Mouse (Mus musculus): ENCODE measurements at regions not wholly inside any gene's neighbourhood (a gene's known extent, or its start where the extent isn't known, plus 50 kb on each side); places are given as distances from the start of the nearest gene placed in this dataset.
"Not testable (repeated sequence)": the region's sequence is repeated elsewhere in the genome, so short reads cannot be mapped to it uniquely, and the experiment has no call there.

DNA sequence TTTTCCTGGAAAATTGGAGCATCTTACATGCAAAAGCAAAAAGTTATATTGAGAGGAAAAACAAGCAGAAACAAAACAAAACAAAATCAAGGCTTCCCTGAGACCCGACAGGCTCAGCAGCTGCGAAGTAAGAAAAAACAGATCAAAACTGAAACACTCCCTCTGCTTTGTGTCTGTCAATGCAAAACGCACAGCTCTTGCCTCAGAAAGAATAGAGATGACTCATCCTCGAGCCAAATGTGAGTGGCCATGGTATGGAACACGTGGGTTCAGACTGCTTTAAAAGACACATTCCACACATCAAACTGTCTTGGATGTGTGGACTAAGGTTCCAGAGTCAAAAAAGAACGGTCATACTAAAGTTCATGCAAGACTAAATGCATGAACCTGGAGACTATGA, 163.3 kb upstream of the Fer start:
- DNase-seq (ENCODE audit: low read depth, low spot score): no peak

DNA sequence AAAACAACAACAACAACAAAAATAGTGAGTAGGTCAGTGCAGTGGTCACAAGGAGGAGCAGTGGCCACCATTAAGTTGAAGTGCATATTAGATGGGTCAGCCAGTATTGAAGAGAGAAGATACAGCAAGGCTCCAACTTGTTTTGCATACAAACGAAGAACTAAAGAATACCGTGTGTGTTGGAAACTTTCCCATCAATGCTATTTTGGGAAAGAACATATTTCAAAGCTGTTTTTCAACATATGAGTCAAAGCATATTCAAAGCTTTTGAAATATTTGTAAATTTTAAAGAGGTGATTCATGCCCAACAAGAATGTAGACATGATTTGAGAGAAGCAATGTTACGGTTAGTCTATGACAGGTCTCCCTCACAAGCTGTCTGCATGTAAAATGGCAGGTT, 157.9 kb upstream of the Fer start:
- no peak for DNase-seq (ENCODE audit: low read depth, low spot score)

- no peak for DNase-seq (ENCODE audit: low read depth, low spot score)
These were observed 149.9 kb upstream of the Fer start for GRCm38 (mm10) chr17:63712937-63713336.

GRCm38 (mm10) chr17:63715687-63716086, 147.2 kb upstream of the Fer start:
- no peak for DNase-seq (ENCODE audit: low read depth, low spot score)

- no peak for DNase-seq (ENCODE audit: low read depth, low spot score)
These were observed 146.7 kb upstream of the Fer start for GRCm38 (mm10) chr17:63716161-63716560.

GRCm38 (mm10) chr17:63717051-63717578, 145.7 kb upstream of the Fer start:
- DNase-seq (ENCODE audit: low read depth, low spot score): no peak

DNA sequence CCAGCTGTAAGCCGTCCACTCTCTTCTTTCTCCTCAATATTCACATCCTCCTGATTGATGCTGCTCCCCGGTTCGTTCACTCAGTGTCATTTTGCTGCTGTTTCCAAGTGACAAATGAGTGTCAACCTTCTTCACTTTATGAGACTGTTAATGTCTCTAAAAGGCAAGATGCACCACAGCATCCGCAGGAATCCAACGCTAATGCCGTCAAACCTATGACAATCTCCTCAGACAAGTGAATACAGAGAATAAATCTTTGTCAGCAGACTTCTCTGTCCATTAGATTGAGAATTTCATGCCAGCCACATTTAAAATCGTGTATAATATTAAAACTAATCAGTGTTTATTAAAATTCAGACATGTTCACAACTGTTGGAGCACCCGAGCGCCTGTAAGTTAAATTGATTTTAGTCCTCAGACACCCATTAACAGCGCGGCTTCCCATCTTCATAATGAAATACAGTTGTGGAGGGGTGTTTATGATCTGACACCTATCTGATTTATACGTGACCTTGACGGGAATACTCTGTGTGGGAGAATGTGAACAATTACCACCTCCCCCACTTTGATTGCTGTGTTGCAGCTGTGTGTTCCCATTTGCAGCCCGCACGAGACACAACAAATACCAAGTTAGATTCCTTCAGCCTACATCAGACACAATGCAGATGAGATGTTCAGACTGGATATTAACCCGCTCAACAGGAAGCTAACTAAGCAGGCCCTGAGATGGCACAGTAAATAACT, 143.7 kb upstream of the Fer start:
- DNase-seq (ENCODE audit: low read depth, low spot score): no peak

- no peak for DNase-seq (ENCODE audit: low read depth, low spot score)
These were observed 143.1 kb upstream of the Fer start for GRCm38 (mm10) chr17:63719771-63720170.

DNA sequence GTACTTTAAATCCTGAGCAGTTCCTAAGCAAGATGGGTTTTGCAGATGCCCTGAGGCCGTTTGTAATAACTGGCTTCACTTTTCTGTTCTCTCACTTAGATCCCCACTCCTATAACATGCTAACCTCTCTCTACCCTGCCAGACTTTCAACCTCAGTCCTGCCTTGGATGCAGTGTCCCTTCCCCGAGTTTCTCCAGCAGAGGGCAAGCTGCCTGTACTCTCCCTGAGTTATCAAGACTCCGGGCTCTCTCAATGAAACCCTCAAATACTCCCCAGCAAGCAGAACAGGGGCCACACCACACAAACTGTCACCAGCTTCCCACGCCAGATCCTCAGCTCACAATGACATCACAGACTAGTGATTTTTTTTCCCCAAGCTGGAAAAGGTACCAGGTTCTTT, 142.0 kb upstream of the Fer start:
- peak; percentile 24 for DNase-seq (ENCODE audit: low read depth, low spot score)

DNA sequence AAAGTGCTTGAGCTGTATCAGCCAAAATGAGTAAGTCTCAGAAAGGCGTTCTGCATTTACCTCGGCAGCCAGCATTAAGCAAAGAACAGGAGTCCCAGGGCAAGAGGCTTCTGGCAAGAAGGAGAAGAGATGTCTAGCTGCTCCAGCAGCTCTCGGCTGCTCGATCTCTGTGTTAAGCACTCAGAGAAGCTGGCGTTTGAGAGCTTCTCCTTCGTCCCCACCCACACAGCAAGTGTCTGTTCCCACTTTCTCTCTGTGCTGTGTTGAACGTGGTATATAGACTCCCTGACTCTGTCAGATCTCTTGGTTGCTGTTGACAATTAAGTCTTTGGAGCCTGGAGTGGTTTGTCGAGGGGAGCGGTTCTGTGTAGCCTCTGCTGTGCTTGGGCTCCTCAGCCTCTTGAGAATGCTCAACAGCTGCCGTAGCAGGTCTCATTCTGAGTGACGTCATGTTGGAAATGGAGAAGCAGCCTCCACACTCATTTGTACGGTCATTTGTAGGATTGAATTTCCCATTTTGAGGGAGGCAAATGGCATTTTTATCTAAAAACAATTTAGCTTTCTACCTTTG, 140.3 kb upstream of the Fer start:
- DNase-seq (ENCODE audit: low read depth, low spot score): no peak

DNA sequence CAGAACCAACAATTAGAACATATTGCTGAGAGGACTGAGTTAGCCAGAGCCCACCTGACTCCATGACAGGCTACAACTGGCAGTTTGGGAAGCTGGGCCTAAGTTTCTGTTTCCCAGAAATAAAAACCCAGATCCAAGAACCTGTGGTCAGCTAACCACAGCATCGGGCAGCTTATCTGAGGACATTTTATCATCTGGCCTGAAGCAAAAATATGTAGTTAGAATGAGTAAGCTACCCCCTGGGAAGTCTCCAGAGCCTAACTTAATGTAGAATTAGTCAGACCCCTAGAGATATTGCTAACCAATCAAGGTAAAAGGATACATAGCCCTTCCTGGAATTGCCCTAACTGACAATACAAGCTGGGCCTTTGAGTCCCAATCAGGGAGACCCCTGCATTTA, 124.7 kb upstream of the Fer start:
- DNase-seq (ENCODE audit: low read depth, low spot score): no peak

GRCm38 (mm10) chr17:63739710-63740109, 123.2 kb upstream of the Fer start:
- DNase-seq (ENCODE audit: low read depth, low spot score): no peak

GRCm38 (mm10) chr17:63749257-63749656, 113.6 kb upstream of the Fer start:
- not testable (repeated sequence) for DNase-seq (ENCODE audit: low read depth, low spot score)

DNA sequence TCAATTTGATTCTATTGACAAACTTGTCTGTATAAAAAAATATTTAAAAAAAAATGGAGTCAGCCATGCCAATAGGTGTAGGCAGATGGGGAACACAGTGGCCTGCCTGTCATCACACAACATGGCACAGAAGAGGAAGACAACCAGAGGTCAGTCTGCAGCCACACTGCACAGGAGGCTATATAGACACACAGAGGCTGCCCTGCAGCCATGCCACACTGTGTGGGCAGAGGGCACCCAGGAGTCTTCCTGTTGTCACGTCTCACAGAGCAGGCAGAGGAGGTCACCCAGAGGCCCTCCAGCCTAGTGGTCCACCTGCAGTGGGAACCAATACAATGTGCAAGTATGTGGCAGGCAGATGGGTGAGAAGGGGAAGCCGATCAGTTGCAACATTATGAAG, 108.5 kb upstream of the Fer start:
- DNase-seq (ENCODE audit: low read depth, low spot score): no peak

DNA sequence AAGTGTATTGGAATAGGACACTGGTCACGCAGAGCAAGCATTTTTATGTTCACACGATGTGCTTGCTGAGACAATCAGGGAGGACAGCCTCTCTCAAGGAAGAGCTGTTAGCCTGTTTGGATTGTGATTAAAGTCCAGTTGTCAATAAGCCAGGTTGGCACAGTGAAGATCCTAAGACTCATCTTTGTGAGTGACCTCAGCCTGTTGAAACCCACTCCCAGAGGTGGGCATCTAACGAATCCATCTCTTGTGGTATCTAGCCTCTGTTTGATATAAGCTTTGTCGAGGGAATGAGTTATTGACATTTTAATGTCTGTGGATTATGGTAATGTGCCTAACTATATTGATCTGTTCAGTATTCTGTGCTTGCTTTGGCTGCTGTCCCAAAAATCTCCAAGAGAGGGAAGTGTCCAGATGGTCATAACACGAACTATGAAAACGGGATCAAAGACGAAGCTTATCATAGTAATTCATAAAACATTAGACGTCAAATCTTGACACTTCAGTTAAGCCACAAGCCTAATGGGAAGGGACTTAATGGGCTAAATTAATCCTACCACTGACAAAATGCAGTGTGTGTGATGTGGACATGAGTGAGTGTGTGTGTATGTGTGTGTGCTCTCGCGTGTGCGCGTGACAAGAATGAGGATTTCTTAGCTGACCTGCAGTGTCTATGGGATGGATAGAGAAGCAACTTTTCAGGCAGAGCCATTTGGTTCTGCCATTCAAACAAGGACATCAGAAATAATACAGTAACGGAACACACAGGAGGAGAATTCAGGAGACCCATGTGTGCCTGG, 104.8 kb upstream of the Fer start:
- no peak for DNase-seq (ENCODE audit: low read depth, low spot score)

DNA sequence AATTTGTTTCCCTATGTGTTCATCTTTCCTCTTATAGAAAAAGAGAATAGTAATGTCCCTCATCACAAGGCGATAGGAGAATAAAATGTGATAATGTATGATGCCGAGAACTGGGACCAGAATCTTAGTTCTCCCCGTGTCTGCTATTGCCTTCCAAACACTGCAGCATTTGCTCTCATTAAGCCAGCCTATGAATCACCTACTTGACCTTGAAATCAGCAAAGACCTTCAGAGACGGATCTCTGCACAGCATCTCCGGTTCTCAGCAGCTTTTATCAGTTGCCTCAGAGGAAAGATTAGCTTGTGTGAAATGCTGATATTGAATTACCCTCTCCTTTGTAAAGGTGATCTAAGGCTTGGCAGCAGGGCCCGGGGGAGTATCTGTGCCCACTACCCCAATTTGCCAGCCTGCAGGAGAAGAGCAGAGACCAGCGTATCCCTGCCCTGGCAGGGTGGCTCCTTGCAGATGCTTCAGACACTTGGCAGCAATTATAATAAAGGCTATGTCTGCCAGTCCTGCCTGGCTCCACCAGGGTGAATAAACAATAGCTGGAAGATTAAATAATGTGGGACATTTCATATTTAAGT, 104.0 kb upstream of the Fer start:
- DNase-seq (ENCODE audit: low read depth, low spot score): no peak

GRCm38 (mm10) chr17:63761058-63761457, 101.8 kb upstream of the Fer start:
- no peak for DNase-seq (ENCODE audit: low read depth, low spot score)

GRCm38 (mm10) chr17:63771111-63771510, 91.8 kb upstream of the Fer start:
- DNase-seq (ENCODE audit: low read depth, low spot score): no peak

DNA sequence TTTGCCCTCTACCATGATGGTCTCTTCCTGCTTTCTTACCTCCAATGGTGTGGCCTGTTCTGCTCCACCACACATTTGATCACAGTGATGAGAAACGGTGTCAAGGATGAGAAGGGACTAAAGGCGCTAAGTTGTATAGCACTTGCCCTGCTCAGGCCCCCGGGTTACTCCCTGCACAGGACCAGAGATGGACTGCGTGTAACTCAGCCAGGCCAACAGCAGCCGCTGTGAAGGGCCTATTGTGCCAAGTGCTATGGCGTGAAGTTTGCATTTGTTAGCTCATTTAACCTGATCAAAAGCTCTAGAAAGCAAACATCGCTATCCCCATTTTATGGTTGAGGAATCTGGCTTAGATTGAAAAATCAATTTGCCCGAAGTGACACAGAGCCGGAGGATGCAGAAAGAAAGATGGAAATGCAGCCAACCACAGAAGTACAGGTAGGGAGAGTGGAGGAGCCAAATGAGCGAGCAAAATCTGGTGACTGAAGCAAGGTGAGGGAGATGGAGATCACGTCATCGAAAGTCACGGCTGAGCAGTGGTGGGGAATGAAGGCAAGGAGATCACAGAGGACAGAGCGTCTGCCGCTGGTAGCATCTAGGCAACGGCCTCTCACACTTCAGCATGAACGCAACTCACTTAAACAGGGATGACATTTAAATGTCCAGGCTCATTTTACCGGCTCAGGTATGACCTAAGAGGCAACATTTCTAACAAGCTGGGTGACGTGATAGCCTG, 78.3 kb upstream of the Fer start:
- DNase-seq (ENCODE audit: low read depth, low spot score): no peak

DNA sequence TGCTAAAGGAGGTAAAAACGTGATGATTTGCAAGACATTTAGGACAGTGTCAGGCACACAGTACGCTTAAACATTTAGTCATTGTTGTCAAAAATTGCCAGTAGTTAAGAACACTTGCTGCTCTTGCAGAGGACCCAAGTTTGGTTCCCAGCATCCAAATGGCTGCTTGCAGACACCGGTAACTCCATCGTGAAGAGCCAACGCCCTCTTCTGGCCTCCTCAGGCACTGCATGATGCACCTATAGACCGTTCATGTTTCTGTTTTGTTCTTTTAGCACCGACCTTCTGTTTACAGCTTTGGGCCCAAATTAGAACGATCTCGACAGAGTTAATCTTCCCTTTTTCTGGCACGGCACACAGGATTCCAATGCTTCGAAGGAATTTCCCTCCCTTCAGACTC, 76.4 kb upstream of the Fer start:
- DNase-seq (ENCODE audit: low read depth, low spot score): peak; percentile 70

DNA sequence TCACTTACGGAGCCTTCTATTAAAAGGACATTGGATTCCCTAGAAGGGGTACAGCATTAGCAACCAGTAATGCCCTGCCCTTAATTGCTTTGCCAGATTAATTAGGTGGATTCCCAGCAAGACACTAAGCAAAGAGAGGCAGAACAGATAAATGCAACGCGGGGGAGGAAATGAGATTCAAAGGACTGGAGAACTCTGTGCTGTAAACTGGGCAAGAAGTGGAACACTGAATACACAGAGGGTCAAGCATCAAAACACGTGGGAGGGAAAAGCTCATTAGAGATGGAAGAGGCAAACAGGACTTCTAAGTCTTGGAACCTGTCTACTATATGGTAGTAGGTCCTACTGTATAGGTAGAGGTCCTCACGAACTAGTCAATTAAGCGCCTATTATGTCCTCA, 68.5 kb upstream of the Fer start:
- DNase-seq (ENCODE audit: low read depth, low spot score): no peak

GRCm38 (mm10) chr17:63798381-63798780, 64.5 kb upstream of the Fer start:
- DNase-seq (ENCODE audit: low read depth, low spot score): no peak

Measured in R1 (cell line).